Mouse (Mus musculus) lung, adult 2 months (tissue): ENCODE data around the gene Dok5. TPM values are rescaled to one million over a fixed set of nuclear protein-coding genes. Genes with fewer than 3 reads are reported as not detected.

Experiments
- DNase-seq: peaks from one replicate; pipeline ENCODE4 v3.0.0; 2022
- H3K4me1 ChIP-seq: fragments of 200-500 bp; 2 replicates; pipeline ENCODE4 v1.6.1; 2011; ENCODE audit warnings: low read length; ENCODE audit not compliant: control insufficient read depth, insufficient read depth
- H3K4me3 ChIP-seq: fragments of 200-500 bp; replicated peaks from 2 replicates; pipeline ENCODE3; 2011; ENCODE audit warnings: low read depth, mild to moderate bottlenecking, control low read depth, low read length; ENCODE audit errors: extremely low read depth
- CTCF ChIP-seq: fragments of 200-500 bp; IDR thresholded peaks from 2 replicates; pipeline ENCODE4 v1.5.1; 2011; ENCODE audit warnings: mild to moderate bottlenecking, low read length, control low read depth; ENCODE audit not compliant: insufficient read depth
- POLR2A ChIP-seq: fragments of 200-500 bp; IDR thresholded peaks from 2 replicates; pipeline ENCODE4 v1.6.1; 2011; ENCODE audit warnings: low read depth, mild to moderate bottlenecking, control low read depth, low read length, borderline replicate concordance; ENCODE audit errors: extremely low read depth
- WGBS: fragments of 180-500 bp; shearing (Covaris S2); methylation state at CpG from one replicate; pipeline ENCODE4 v1.1.7; 2018; 5-methylcytosine and 5-hydroxymethylcytosine counted together
- polyA plus RNA-seq: library from polyadenylated mRNA; depleted of rRNA; stranded (reverse); fragments of >200 nt; gene quantifications from 2 replicates; pipeline ENCODE4 v1.2.3, GENCODE M21; 2012

Dok5 gene
- polyA plus RNA-seq, 1 experiment: 0.50 TPM

DNA sequence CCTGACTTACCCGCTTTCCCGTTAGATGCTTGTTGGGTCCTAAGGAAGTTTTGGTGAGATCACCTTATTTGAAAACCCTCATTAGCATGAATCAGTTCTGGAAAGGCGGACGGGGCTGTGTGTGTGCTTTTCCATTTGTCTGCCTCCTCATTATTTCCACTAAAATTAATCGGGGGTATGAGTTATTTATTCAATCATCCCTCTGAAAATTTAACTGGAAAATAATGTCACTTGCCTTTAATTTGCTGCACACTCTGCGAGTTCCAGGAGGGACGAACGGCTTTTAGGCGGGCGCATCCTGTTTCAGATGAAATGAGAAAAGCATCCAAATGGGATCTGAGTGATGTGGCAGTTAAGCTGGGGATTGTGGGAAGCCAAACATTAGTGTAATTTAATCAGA lies 113.9 kb downstream of the Dok5 start:
- WGBS: 79% methylated on average over 10 of the region's 10 CpGs
- Histone ChIP-seq H3K4me1 (no peaks in the 10 kb centered on the region), H3K4me3 (no peak overlapping the region)
- no peak for DNase-seq
- TF ChIP-seq POLR2A: no peak
- no peak for TF ChIP-seq CTCF

DNA sequence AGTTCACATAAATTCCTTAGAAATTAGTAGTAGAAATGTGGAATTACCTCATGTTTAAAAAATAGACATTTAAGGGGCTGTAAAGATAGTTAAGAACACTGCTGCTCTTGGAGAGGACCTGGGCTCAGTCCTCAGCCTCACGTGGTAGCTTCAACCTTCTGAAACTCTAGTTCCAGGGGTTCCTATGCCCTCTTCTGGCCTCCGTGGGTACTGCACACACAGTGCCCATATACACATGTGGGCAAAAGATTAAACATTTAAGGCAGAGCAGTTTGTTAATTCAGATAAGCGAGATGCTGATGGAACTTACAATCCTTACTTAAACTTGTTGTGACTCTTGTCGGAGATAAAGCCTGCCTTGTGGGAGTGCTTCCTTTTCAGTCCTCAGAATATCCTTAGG lies 118.5 kb downstream of the Dok5 start:
- WGBS: 97% methylated on average over 4 of the region's 4 CpGs
- Histone ChIP-seq H3K4me1 (no peaks in the 10 kb centered on the region), H3K4me3 (no peak overlapping the region)
- no peak for TF ChIP-seq CTCF
- no peak for TF ChIP-seq POLR2A
- no peak for DNase-seq

DNA sequence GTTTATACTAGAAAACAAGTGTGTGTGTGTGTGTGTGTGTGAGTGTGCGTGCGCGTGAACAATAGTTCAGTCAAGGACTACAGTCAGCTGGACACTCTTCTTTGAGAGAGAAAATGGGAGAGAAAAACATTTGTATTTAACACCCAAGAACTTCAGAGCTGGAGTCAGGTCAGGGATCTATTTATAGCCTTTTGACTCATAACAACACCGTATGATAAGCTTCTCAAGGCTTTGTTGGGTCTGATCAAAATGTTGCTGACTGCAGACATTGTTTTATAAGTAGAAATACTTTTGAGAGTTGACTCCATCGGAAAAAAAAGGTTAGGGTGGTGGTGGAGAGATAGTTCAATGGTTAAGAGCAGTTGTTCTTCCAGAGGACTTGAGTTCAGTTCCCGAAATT lies 120.7 kb downstream of the Dok5 start:
- WGBS: 71% methylated on average over 6 of the region's 6 CpGs
- DNase-seq: no peak
- H3K4me3 ChIP-seq: no peak overlapping the region
- no peaks in the 10 kb centered on the region for H3K4me1 ChIP-seq
- TF ChIP-seq CTCF (no peak), POLR2A (no peak)

DNA sequence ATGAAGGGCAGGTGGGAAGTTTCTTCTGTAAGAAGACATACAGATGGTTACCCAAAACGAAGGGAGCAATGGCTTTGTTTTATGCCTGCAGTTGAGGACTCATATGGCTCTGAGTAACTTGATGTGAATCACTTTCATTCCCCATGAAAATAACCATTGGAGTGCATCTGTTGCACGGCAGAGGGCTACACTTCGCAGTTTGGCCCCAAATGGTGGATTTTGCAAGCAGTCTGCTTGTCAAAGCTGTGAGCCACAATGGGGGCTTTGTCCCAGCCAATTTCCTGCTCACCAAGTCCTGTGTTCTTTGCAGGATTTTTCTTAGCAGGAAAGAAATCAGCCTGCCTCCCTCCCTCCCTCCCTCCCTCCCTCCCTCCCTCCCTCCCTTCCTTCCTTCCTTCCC lies 123.6 kb downstream of the Dok5 start:
- WGBS: 58% methylated on average over 3 of the region's 3 CpGs
- no peak for TF ChIP-seq CTCF
- DNase-seq: no peak
- Histone ChIP-seq H3K4me3 (no peak overlapping the region), H3K4me1 (no peaks in the 10 kb centered on the region)

DNA sequence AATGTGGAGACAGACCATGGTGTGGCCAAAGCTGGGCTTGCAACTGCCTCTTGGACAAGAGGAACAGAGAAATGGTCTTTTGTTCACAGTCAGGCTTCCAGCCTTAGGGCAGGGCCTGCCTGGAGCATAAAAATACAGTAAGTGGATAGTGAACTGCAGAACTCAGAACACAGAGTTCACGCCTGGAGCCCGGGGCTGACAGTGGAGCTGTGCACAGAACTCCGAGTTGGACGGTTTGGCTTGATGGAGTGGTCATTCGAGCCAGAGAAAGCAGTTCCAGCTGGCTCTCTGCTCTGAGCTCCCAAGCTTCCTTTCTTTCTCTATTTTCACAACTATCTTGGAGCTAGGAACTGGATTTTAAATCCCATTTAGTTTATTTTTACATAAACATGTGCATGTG lies 124.5 kb downstream of the Dok5 start:
- no peak for DNase-seq
- H3K4me3 ChIP-seq: no peak overlapping the region
- TF ChIP-seq CTCF: no peak
- no peak for TF ChIP-seq POLR2A
- 52% methylated on average over 5 of the region's 5 CpGs for WGBS
- no peaks in the 10 kb centered on the region for H3K4me1 ChIP-seq

DNA sequence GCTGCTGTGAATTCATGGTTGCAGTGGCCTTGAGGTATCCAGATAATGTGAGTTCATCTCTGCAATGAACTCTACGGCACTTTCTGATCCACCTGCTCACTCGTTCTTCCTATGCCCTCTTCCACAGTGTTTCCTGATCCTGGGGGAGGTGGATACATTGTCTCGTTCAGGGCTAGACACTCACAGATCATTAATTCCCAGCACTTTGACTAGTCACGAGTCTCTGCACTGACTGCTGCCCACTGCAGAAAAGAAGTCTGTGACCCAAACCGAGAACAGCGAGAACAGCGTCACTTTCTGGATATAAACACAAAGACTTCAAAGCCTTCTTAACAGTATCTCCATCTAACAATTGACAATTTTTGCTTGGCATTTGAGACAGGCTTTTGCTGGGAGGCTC lies 125.9 kb downstream of the Dok5 start:
- 52% methylated on average over 7 of the region's 7 CpGs for WGBS
- no peaks in the 10 kb centered on the region for H3K4me1 ChIP-seq
- no peak overlapping the region for H3K4me3 ChIP-seq
- TF ChIP-seq POLR2A: no peak
- TF ChIP-seq CTCF: no peak
- no peak for DNase-seq

DNA sequence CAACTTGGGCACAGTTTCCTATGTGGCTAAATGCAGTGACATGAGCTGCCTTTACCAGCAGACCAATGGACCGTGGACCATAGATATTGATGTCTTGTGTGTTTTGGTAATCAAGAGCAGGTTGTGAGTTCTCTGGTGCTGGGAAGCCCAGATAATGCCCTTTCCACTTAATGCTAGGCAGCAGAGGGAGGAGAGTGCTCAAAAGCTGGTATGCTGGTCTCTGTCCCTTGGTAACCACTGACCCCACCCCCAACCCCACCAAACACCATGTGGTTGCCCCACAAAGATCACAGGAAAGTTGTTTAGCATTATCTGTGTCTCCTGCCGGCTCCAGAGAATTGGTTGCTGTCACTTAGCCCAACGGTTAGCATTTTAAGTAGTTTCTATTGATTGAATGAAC lies 127.0 kb downstream of the Dok5 start:
- WGBS: 45% methylated on average over 3 of the region's 3 CpGs
- Histone ChIP-seq H3K4me3 (no peak overlapping the region), H3K4me1 (no peaks in the 10 kb centered on the region)
- TF ChIP-seq CTCF (no peak), POLR2A (no peak)
- DNase-seq: no peak

DNA sequence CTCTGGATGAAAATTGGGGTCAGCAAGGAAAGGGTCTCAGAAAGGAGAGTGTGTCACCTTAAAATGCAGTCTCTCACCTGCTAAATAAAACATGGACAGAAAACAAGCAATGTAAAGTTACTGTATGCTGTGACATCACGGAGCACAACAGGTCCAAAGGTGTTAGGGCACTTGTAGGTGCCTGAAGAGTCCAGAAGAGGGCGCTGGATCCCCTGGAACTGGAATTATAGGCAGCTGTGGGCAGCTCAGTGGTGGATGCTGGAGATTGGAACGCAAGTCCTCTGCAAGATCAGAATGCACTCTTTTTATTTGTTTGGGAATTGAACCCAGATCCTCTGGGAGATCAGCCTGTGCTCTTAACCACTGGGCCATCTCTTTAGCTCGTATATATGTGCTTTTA lies 129.0 kb downstream of the Dok5 start:
- WGBS: 60% methylated on average over 4 of the region's 4 CpGs

DNA sequence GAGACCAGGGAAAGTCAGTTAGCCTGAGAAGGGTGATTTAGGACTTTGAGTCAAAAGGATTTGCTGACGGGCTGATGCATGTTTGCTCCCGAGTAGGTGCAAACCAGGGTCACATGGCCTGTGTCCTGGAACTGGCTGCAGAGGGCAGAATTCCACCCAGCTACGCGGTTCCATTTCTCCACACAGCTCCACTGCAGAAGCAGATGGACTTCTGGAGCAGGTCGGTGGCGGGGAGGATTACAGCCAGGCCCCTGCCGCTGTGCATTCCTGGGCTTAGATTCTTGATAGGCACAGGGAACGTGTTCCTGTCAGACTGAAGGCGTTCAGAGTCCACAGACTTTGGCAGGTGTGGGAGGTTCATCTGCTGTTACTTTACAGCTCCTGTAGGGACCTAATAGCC lies 131.2 kb downstream of the Dok5 start:
- no peak for DNase-seq
- TF ChIP-seq POLR2A: no peak
- TF ChIP-seq CTCF: no peak
- whole genome bisulfite sequencing: 66% methylated on average over 9 of the region's 9 CpGs
- H3K4me1 ChIP-seq: no peaks in the 10 kb centered on the region
- H3K4me3 ChIP-seq: no peak overlapping the region

More for the DNA sequence above, 129.0 kb downstream of the Dok5 start:
- TF ChIP-seq POLR2A: no peak
- TF ChIP-seq CTCF: no peak
- H3K4me3 ChIP-seq: no peak overlapping the region
- no peaks in the 10 kb centered on the region for H3K4me1 ChIP-seq
- DNase-seq: no peak

DNA sequence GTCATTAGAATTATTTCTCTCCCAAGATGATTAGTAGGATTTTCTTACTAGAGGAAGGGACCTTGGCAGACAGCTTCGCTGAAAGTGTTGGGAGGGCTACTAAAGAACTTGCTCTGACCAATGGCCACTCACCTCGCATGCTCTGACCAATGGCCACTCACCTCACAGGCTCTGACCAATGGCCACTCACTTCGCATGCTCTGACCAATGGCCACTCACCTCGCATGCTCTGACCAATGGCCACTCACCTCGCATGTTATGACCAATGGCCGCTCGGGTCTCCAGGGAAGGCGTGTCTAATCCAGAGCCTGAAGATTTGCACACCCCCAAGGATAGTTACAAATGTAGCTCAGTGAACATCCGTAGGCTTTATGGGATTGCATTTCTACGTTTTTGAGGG lies 131.6 kb downstream of the Dok5 start:
- TF ChIP-seq POLR2A (no peak), CTCF (no peak)
- Histone ChIP-seq H3K4me3 (no peak overlapping the region), H3K4me1 (no peaks in the 10 kb centered on the region)
- DNase-seq: no peak
- WGBS: 89% methylated on average over 10 of the region's 10 CpGs

DNA sequence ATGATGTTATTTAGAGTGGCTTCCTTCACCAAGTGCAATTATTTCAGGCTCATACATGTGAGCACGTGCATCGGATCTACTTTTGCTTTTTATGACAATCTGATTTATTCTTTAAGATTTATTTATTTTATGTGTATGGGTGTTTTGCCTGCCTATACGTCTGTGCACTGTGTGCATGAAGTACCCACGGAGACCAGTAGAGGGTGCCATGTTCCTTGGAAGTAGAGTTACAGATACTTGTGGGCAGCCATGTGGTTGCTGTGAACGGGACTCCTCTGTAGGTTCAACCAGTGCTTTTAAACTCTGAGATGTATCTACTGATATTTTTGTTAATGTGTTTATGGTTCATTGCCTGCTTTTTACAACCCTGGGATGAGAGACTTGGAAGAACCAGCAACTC lies 132.4 kb downstream of the Dok5 start:
- no peak for DNase-seq
- 88% methylated on average over 5 of the region's 5 CpGs for WGBS
- Histone ChIP-seq H3K4me1 (no peaks in the 10 kb centered on the region), H3K4me3 (no peak overlapping the region)
- no peak for TF ChIP-seq POLR2A
- peak; percentile 16; the same call in 1 of the 2 replicates for TF ChIP-seq CTCF
